Mouse (Mus musculus): ENCODE measurements around the gene Relch.

DNA sequence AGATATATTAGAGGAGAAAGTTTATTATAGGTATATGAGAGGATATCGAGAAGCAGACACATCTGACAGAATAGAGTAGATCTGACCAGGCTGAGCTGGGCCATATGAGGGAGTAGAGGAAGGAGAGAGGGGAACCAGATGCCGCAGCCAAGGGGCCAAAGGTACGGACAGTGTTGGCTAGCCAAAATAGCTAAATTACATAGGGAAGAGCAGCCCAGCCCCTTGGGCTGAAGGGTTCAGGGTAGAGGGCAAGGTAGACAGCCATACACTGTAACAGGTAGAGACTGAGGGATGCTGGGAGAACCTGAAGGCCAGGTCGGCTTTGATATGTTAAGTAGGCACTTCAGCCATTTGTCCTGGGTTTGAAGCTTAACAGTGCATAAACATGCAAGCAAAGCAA lies 95.1 kb downstream of the Relch start:
- no peak for TF ChIP-seq CTCF (IDR thresholded peaks at IDR 0.05; ENCODE audit: borderline replicate concordance, insufficient read depth, low read depth, low read length)
- no peak for TF ChIP-seq POLR2A (IDR thresholded peaks at IDR 0.05; ENCODE audit: borderline replicate concordance, insufficient read depth, low read length)
